Mouse (Mus musculus) midbrain, embryonic 13.5 days (tissue): ENCODE data around the gene Atad1. TPM values are rescaled to one million over a fixed set of nuclear protein-coding genes. Genes with fewer than 3 reads are reported as not detected.
"Not testable (repeated sequence)": the region's sequence is repeated elsewhere in the genome, so short reads cannot be mapped to it uniquely, and the experiment has no call there.

Source experiments
- ATAC-seq: fragments of 200-750 bp; cut with Nextera tagmentation; 2 replicates; pipeline ENCODE4 v1.8.0; 2017; ENCODE audit warnings: mild to moderate bottlenecking, moderate TSS enrichment, moderate library complexity
- H3K27ac ChIP-seq: fragments of 300-500 bp; sonication (generic); 2 replicates; pipeline ENCODE4 v1.5.1; 2015; ENCODE audit warnings: inconsistent platforms, mild to moderate bottlenecking, moderate library complexity
- H3K27me3 ChIP-seq: fragments of 300-500 bp; sonication (generic); 2 replicates; pipeline ENCODE4 v1.6.1; 2015; ENCODE audit warnings: mild to moderate bottlenecking, inconsistent platforms
- H3K36me3 ChIP-seq: fragments of 300-500 bp; sonication (generic); 2 replicates; pipeline ENCODE4 v1.6.1; 2015; ENCODE audit warnings: mild to moderate bottlenecking, inconsistent platforms
- H3K4me1 ChIP-seq: fragments of 300-500 bp; sonication (generic); replicated peaks from 2 replicates; pipeline ENCODE4 v1.6.1; 2015; ENCODE audit warnings: inconsistent platforms
- H3K4me2 ChIP-seq: fragments of 300-500 bp; sonication (generic); replicated peaks from 2 replicates; pipeline ENCODE4 v1.6.1; 2015; ENCODE audit warnings: moderate library complexity, mild to moderate bottlenecking, inconsistent platforms
- H3K4me3 ChIP-seq: fragments of 300-500 bp; sonication (generic); replicated peaks from 2 replicates; pipeline ENCODE4 v1.5.1; 2015; ENCODE audit warnings: mild to moderate bottlenecking, inconsistent platforms
- H3K9ac ChIP-seq: fragments of 300-500 bp; sonication (generic); replicated peaks from 2 replicates; pipeline ENCODE4 v1.6.1; 2015; ENCODE audit warnings: mild to moderate bottlenecking, inconsistent platforms
- H3K9me3 ChIP-seq: fragments of 300-500 bp; sonication (generic); 2 replicates; pipeline ENCODE4 v1.6.1; 2016; ENCODE audit warnings: mild to moderate bottlenecking, inconsistent platforms
- WGBS: fragments of 180-500 bp; shearing (Covaris S2); methylation state at CpG from one replicate; pipeline ENCODE4 v1.1.7; 2015; 5-methylcytosine and 5-hydroxymethylcytosine counted together
- polyA plus RNA-seq: library from polyadenylated mRNA; unstranded; fragments of >200 nt; fragmentation: Nextera tagmentation; extraction: Ambion mirVana; gene quantifications from 2 replicates; pipeline ENCODE4 v1.2.1, GENCODE M21; 2015

The Atad1 gene
- polyA plus RNA-seq, 1 experiment from 2014 or later: 115 TPM

DNA sequence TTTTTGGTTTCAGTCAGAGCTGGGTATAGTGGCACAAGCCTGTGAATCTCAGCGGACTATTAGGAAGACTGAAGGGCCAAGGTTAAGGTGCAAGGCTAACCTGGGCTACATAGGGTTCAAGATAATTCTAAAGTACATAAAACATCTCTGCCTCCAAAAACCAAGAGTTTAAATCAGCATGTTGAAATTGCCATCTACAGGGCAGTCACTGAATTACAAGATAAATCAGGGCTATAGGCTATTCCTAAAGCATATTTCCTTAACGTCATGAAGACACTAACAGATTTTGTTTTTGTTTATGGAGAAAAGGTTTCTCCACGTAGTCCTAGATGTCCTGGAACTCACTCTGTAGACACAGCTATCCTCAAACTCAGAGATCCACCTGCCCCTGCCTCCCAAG lies 29.3 kb downstream of the Atad1 start:
- H3K27me3 ChIP-seq: no peaks in the 10 kb centered on the region
- H3K9ac ChIP-seq: no peak overlapping the region
- peaks cover 11% of the 10 kb centered on the region for H3K36me3 ChIP-seq
- no peaks in the 10 kb centered on the region for H3K9me3 ChIP-seq
- no peak overlapping the region for H3K27ac ChIP-seq
- H3K4me3 ChIP-seq: no peak overlapping the region
- peaks cover 24% of the 10 kb centered on the region for H3K4me1 ChIP-seq
- 66% methylated on average over 3 of the region's 3 CpGs for WGBS
- H3K4me2 ChIP-seq: peak overlapping the region; percentile 77; the same call in 1 of the 2 replicates
- no peak for ATAC-seq

DNA sequence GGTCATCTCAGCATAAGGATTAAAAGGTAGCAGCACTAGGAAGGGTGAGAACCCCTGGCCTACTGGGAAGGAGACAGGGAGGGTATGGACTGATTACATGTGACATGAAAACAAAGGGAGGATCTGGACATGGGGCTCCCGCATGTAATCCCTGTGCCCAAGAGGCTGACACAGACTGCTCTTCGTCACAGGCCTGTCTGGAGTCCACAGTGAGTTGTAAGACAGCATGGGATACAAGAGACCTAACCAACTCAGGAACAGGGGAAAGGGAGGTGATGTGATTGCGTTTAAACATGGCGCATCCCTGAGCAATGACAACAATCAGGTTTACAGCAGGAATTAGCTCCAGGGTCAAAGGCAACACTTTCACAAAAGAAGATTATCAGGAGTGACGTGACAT lies 30.6 kb downstream of the Atad1 start:
- H3K4me3 ChIP-seq: no peak overlapping the region
- H3K36me3 ChIP-seq: peaks cover 23% of the 10 kb centered on the region
- peaks cover 24% of the 10 kb centered on the region for H3K4me1 ChIP-seq
- ATAC-seq: no peak
- WGBS: 82% methylated on average over 5 of the region's 5 CpGs
- H3K27ac ChIP-seq: no peak overlapping the region
- no peaks in the 10 kb centered on the region for H3K27me3 ChIP-seq
- no peak overlapping the region for H3K4me2 ChIP-seq
- H3K9me3 ChIP-seq: no peaks in the 10 kb centered on the region
- no peak overlapping the region for H3K9ac ChIP-seq

DNA sequence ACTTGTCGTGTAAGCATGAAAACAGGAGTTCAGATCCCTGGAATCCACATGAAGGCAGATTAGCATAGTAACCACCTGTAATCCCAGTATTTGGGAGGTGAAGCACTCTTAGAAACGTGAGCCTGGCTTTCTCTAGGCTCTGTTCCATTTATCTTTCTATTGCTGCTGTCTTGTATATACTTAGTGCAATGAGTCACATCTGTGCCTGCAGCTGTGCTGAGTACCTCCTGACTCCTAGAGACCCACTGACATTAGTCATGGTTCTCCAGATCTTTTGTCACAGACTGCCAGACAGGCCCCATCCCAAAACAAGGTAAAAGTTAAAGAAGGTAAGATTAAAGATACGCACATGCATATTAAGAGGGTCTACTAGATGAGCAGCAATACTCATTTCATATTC lies 37.4 kb downstream of the Atad1 start:
- H3K9ac ChIP-seq: no peak overlapping the region
- WGBS: 80% methylated on average over 3 of the region's 3 CpGs
- peaks cover 66% of the 10 kb centered on the region for H3K36me3 ChIP-seq

DNA sequence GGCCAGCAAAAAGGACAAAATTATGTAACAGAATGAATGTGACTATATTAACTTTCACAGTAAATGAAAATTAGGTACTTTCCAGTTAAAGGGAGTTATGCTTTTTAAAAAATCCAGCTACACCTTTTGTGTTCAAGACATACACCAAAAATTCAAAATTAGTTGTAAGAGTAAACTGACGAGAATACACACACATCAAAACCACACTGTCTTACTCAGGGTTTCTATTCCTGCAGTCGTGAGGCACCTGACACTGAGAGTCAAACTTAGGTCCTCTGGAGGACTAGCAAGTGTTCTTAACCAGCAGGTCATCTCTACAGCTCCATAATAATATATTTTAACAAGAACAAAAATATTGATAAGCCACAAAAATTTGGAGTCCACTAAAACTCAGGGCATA lies 42.9 kb downstream of the Atad1 start:
- Histone ChIP-seq H3K27me3 (no peaks in the 10 kb centered on the region), H3K36me3 (peaks cover 72% of the 10 kb centered on the region), H3K4me3 (no peak overlapping the region), H3K4me2 (no peak overlapping the region), H3K9ac (no peak overlapping the region), H3K4me1 (no peaks in the 10 kb centered on the region), H3K27ac (no peak overlapping the region), H3K9me3 (no peaks in the 10 kb centered on the region)
- ATAC-seq: no peak
- 94% methylated on average over 2 of the region's 2 CpGs for WGBS

More for the DNA sequence above, 37.4 kb downstream of the Atad1 start:
- H3K4me3 ChIP-seq: no peak overlapping the region
- H3K4me1 ChIP-seq: no peaks in the 10 kb centered on the region
- ATAC-seq: no peak
- H3K9me3 ChIP-seq: no peaks in the 10 kb centered on the region
- no peak overlapping the region for H3K4me2 ChIP-seq
- no peak overlapping the region for H3K27ac ChIP-seq
- H3K27me3 ChIP-seq: no peaks in the 10 kb centered on the region

DNA sequence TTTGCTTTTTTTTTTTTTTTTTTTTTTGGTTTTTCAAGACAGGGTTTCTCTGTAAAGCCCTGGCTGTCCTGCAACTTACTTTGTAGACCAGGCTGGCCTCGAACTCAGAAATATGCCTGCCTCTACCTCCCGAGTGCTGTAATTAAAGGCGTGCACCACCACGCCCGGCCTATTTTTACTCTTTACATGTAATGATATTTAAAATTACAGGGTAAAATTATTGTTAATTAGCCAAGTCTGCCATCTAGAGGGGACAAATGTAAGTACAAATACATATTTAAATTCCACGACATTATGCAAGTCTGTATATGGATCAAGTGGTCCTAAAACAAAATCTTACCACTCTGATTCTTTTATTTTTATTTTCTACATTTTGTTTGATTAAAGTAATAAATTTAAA lies 49.9 kb downstream of the Atad1 start:
- H3K9ac ChIP-seq: no peak overlapping the region
- no peak overlapping the region for H3K27ac ChIP-seq
- H3K9me3 ChIP-seq: no peaks in the 10 kb centered on the region
- WGBS: 81% methylated on average over 6 of the region's 6 CpGs
- ATAC-seq: no peak
- no peak overlapping the region for H3K4me2 ChIP-seq
- no peaks in the 10 kb centered on the region for H3K27me3 ChIP-seq
- no peaks in the 10 kb centered on the region for H3K4me1 ChIP-seq
- H3K36me3 ChIP-seq: peaks cover 57% of the 10 kb centered on the region
- no peak overlapping the region for H3K4me3 ChIP-seq

GRCm38 (mm10) chr19:32688227-32688626 lies 51.4 kb downstream of the Atad1 start:
- ATAC-seq: not testable (repeated sequence)

GRCm38 (mm10) chr19:32687721-32688120 lies 51.9 kb downstream of the Atad1 start:
- no peaks in the 10 kb centered on the region for H3K27me3 ChIP-seq
- H3K36me3 ChIP-seq: peaks cover 48% of the 10 kb centered on the region
- no peak overlapping the region for H3K4me2 ChIP-seq
- H3K9me3 ChIP-seq: no peaks in the 10 kb centered on the region
- 67% methylated on average over 5 of the region's 5 CpGs for WGBS
- H3K27ac ChIP-seq: no peak overlapping the region
- H3K4me1 ChIP-seq: no peaks in the 10 kb centered on the region
- ATAC-seq: no peak
- H3K9ac ChIP-seq: no peak overlapping the region
- H3K4me3 ChIP-seq: no peak overlapping the region

More at GRCm38 (mm10) chr19:32688227-32688626, 51.4 kb downstream of the Atad1 start:
- not testable (repeated sequence) for H3K4me2 ChIP-seq, H3K27ac ChIP-seq, H3K9ac ChIP-seq, H3K4me1 ChIP-seq, H3K27me3 ChIP-seq, H3K4me3 ChIP-seq, H3K9me3 ChIP-seq
- H3K36me3 ChIP-seq: peaks cover 48% of the 10 kb centered on the region
- whole genome bisulfite sequencing: 88% methylated on average over 3 of the region's 3 CpGs

- H3K27me3 ChIP-seq: no peaks in the 10 kb centered on the region
- no peak overlapping the region for H3K27ac ChIP-seq
- H3K4me3 ChIP-seq: no peak overlapping the region
- H3K4me2 ChIP-seq: no peak overlapping the region
- no peaks in the 10 kb centered on the region for H3K4me1 ChIP-seq
- H3K36me3 ChIP-seq: peaks cover 49% of the 10 kb centered on the region
- no peaks in the 10 kb centered on the region for H3K9me3 ChIP-seq
- 93% methylated on average over 5 of the region's 5 CpGs for WGBS
- H3K9ac ChIP-seq: no peak overlapping the region
- no peak for ATAC-seq
Measured at GRCm38 (mm10) chr19:32683081-32683480, 56.5 kb downstream of the Atad1 start.

DNA sequence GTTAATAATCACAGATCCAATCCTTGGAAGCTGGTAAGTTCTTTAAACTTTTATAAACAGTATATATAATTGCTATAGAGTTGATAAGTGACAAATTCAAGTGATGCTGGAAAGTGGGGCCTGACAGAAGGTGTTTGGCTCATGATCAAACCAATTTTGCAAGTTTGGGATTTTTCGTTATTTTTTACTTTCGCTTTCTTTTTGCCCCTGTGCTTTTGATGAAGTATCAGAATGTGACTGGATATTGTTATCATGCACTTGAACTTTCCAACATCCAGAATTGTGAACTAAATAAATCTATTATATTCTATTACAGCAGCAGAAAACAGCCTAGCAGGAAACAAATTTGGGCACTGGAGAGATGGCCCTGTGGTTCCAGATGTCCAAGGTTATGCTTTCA lies 58.7 kb downstream of the Atad1 start:
- ATAC-seq: no peak
- Histone ChIP-seq H3K27me3 (no peaks in the 10 kb centered on the region), H3K4me2 (no peak overlapping the region), H3K36me3 (peaks cover 38% of the 10 kb centered on the region), H3K9me3 (no peaks in the 10 kb centered on the region), H3K9ac (no peak overlapping the region), H3K27ac (no peak overlapping the region), H3K4me3 (no peak overlapping the region), H3K4me1 (no peaks in the 10 kb centered on the region)
- 94% methylated on average over 2 of the region's 2 CpGs for WGBS

DNA sequence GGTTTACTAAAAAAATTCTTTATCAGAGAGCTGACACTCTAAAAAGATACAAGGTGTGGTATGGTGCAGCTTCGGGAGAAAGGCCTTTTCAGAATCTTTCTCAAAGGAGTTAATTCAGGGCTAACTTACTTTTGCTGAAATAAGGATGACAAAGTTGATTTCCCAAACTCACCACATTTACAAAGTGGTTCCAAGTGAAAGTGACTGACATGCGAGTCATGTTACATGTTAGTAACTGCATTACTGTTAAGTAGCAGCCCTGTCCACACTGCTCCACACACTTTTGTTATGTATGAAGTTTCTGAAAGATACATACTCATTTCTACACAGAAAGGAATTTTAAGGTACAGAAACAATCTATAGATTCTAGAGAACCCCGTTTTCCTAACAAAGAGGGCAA lies 63.8 kb downstream of the Atad1 start:
- WGBS: 96% methylated on average over 3 of the region's 3 CpGs
- no peaks in the 10 kb centered on the region for H3K4me1 ChIP-seq
- H3K27ac ChIP-seq: no peak overlapping the region
- no peaks in the 10 kb centered on the region for H3K27me3 ChIP-seq
- H3K36me3 ChIP-seq: peaks cover 35% of the 10 kb centered on the region
- H3K4me2 ChIP-seq: no peak overlapping the region
- no peak overlapping the region for H3K4me3 ChIP-seq
- no peak for ATAC-seq
- no peaks in the 10 kb centered on the region for H3K9me3 ChIP-seq
- H3K9ac ChIP-seq: no peak overlapping the region

DNA sequence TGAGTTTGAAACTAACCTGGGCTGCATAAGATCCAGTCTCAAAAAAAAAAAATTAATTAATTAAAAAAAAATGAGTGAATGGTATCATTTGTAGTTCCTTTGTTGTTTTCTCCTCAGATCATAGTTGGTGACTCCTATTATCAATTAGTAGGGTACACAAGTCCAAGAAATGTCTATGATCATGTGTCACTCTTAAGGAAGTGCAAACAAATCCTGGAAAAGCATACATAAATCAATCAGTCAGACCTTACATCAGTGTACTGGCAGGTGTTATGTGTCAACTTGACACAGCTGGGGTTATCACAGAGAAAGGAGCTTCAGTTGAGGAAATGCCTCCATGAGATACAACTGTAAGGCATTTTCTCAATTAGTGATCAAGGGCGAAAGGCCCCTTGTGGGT lies 71.8 kb downstream of the Atad1 start:
- 97% methylated on average over 1 of the region's 1 CpGs for WGBS

DNA sequence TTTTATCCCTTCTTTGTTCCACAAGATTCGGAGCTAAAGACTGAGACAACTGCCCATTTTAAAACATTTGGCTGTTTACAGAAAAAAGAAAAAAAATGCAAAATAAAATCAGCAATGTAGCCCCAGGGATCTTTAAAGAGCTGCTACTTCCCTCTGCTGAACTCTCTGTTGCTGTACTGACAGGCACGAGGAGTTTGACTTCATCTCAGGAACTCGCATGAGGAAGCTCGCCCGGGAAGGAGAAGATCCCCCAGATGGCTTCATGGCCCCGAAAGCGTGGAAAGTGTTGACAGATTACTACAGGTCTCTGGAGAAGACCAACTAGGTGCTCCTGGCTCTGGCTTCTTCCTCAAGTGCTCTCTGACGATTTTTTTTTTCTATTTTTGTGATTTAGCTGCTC lies 74.3 kb downstream of the Atad1 start:
- H3K4me1 ChIP-seq: no peaks in the 10 kb centered on the region
- no peak overlapping the region for H3K4me3 ChIP-seq
- no peak overlapping the region for H3K27ac ChIP-seq
- no peak overlapping the region for H3K4me2 ChIP-seq
- no peaks in the 10 kb centered on the region for H3K9me3 ChIP-seq
- ATAC-seq: no peak
- WGBS: 91% methylated on average over 8 of the region's 8 CpGs
- no peaks in the 10 kb centered on the region for H3K27me3 ChIP-seq
- no peak overlapping the region for H3K9ac ChIP-seq
- peaks cover 5% of the 10 kb centered on the region; the same call in 1 of the 2 replicates for H3K36me3 ChIP-seq

More for the DNA sequence above, 71.8 kb downstream of the Atad1 start:
- H3K4me2 ChIP-seq, ATAC-seq, H3K4me3 ChIP-seq, H3K4me1 ChIP-seq, H3K27me3 ChIP-seq, H3K9me3 ChIP-seq, H3K27ac ChIP-seq, H3K36me3 ChIP-seq, H3K9ac ChIP-seq: not testable (repeated sequence)

DNA sequence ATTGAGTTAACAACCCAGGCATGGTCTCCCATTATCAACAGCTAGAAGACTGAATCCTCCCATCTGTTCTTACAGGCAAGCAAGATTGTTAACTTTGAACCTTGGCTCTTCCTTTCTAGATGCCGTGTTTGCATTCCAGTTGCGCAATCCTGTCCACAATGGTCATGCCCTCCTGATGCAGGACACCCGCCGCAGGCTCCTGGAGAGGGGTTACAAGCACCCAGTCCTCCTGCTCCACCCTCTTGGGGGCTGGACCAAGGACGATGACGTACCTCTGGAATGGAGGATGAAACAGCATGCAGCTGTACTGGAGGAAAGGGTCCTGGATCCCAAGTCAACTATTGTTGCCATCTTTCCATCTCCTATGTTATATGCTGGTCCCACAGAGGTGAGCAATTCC lies 76.7 kb downstream of the Atad1 start:
- ATAC-seq: no peak
- WGBS: 94% methylated on average over 6 of the region's 6 CpGs

More for the DNA sequence above, 76.7 kb downstream of the Atad1 start:
- Histone ChIP-seq H3K27me3 (no peaks in the 10 kb centered on the region), H3K4me3 (no peak overlapping the region), H3K4me2 (no peak overlapping the region), H3K27ac (no peak overlapping the region), H3K4me1 (no peaks in the 10 kb centered on the region), H3K9ac (no peak overlapping the region), H3K9me3 (no peaks in the 10 kb centered on the region), H3K36me3 (peaks cover 5% of the 10 kb centered on the region; the same call in 1 of the 2 replicates)
